Mouse (Mus musculus) hindbrain, embryonic 12.5 days (tissue): Measurements from ENCODE around the gene Slc27a4. TPM values are rescaled to one million over a fixed set of nuclear protein-coding genes. Genes with fewer than 3 reads are reported as not detected.
A peak's percentile ranks its signal among the peaks of the same experiment; 100 is the strongest.

Source experiments
- ATAC-seq: fragments of 200-750 bp; cut with Nextera tagmentation; 2 replicates; pipeline ENCODE4 v1.8.0; 2017; ENCODE audit warnings: moderate TSS enrichment; ENCODE audit not compliant: low FRiP score
- H3K27ac ChIP-seq: fragments of 300-500 bp; sonication (generic); 2 replicates; pipeline ENCODE4 v1.5.1; 2016; ENCODE audit warnings: mild to moderate bottlenecking
- H3K27me3 ChIP-seq: fragments of 300-500 bp; sonication (generic); 2 replicates; pipeline ENCODE4 v1.6.1; 2016; ENCODE audit warnings: mild to moderate bottlenecking
- H3K36me3 ChIP-seq: fragments of 300-500 bp; sonication (generic); 2 replicates; pipeline ENCODE4 v1.6.1; 2016; ENCODE audit warnings: mild to moderate bottlenecking
- H3K4me1 ChIP-seq: fragments of 300-500 bp; sonication (generic); 2 replicates; pipeline ENCODE4 v1.6.1; 2016
- H3K4me2 ChIP-seq: fragments of 300-500 bp; sonication (generic); replicated peaks from 2 replicates; pipeline ENCODE4 v1.6.1; 2016; ENCODE audit warnings: mild to moderate bottlenecking
- H3K4me3 ChIP-seq: fragments of 300-500 bp; sonication (generic); 2 replicates; pipeline ENCODE4 v1.5.1; 2016; ENCODE audit warnings: mild to moderate bottlenecking
- H3K9ac ChIP-seq: fragments of 300-500 bp; sonication (generic); 2 replicates; pipeline ENCODE4 v1.6.1; 2016; ENCODE audit warnings: mild to moderate bottlenecking, moderate library complexity
- H3K9me3 ChIP-seq: fragments of 300-500 bp; sonication (generic); replicated peaks from 2 replicates; pipeline ENCODE4 v1.6.1; 2016; ENCODE audit warnings: mild to moderate bottlenecking
- WGBS: fragments of 180-500 bp; shearing (Covaris S2); methylation state at CpG from one replicate; pipeline ENCODE4 v1.1.7; 2016; 5-methylcytosine and 5-hydroxymethylcytosine counted together
- polyA plus RNA-seq: library from polyadenylated mRNA; unstranded; fragments of >200 nt; fragmentation: Nextera tagmentation; extraction: Ambion mirVana; gene quantifications from 2 replicates; pipeline ENCODE4 v1.2.1, GENCODE M21; 2016

Slc27a4 gene
- polyA plus RNA-seq, 1 experiment from 2014 or later = 28.3 TPM

DNA sequence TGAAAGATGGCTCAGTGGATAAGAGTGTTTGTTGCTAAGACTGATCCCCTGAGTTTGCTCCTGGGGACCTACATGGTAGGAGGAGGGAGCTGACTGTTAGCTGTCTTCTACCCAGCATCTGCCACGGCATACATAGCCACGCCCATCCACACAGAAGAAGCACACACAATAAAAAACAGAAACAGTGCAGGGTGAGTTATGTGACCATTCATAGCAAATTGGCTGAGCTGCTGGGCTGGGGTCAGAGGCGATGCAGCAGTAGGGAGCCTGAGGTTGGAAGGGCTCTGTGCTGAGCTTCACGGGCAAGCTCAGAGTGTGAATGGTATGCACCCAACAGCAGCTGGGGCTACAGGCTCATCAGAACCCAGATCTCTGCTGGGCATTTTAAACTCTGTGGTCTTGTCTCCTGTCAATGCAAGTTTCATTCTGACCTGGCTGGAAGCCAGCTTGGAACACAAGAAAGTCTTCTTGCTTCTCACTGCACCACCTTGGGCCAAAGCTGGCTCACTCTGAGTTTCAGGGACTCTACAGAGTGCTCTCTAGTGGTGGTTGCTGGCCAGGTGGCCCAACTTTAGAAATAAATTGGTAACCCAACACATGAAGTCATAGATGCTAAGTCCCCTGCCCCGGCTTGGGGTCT is 47.5 kb downstream of the Slc27a4 start:
- 32% methylated on average over 5 of the region's 5 CpGs for WGBS
- Histone ChIP-seq H3K27ac (peak overlapping the region; percentile 73), H3K9ac (no peak overlapping the region), H3K4me1 (peaks cover 71% of the 10 kb centered on the region), H3K9me3 (no peaks in the 10 kb centered on the region), H3K4me3 (no peak overlapping the region), H3K27me3 (peaks cover 21% of the 10 kb centered on the region), H3K36me3 (no peaks in the 10 kb centered on the region), H3K4me2 (no peak overlapping the region)
- ATAC-seq = no peak

DNA sequence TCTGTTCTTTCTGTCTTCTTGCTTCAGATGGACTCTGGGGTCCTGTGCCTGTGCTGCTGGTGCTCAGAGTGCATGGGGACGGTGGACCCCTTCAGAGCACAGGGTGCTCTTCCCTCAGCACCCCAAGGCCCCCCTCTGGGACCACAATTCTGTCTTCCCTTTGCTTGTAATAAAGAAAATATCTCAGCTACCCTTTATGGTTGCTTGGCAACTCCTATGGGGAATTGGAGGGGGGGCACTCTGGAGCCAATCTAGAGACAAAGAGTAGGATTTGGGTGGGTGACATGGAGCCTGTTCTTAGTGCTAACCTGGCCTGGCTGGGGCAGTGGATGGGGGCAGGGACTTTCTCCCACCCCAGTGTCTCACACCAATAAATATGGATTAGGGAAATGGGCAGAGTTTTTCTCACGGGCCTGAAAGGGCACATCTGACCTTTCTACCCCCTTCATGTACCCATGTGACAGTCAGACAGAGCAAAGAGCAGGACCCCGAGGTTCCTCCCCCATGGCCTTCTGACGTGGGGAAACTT is 50.6 kb downstream of the Slc27a4 start:
- H3K4me2 ChIP-seq = no peak overlapping the region
- H3K9me3 ChIP-seq = no peaks in the 10 kb centered on the region
- no peak overlapping the region for H3K4me3 ChIP-seq
- WGBS = 17% methylated on average over 4 of the region's 4 CpGs
- no peak for ATAC-seq
- no peaks in the 10 kb centered on the region for H3K27me3 ChIP-seq
- no peak overlapping the region for H3K9ac ChIP-seq
- H3K36me3 ChIP-seq = no peaks in the 10 kb centered on the region
- peak overlapping the region; percentile 83 for H3K27ac ChIP-seq
- H3K4me1 ChIP-seq = peaks cover 78% of the 10 kb centered on the region

DNA sequence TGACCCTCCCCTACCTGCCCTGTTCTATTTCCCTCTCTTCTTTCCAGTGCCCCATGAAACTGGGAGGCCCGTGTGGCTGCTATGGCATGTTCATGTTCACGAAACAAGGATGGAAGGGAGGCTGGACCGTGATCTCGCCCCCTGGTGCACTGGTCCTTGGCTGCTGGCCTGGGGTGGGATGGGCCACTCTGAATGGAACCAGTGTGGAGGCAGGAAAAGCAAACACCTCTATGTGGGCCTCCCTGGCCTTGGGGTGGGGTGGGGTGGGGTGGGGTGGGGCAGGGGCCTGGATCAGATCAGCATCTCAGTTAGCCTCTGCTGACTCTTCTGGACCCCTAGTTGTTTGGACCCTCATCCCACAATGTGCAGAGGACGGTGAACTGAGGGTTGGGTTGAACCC is 51.3 kb downstream of the Slc27a4 start:
- WGBS = 44% methylated on average over 5 of the region's 5 CpGs
- Histone ChIP-seq H3K4me1 (peaks cover 78% of the 10 kb centered on the region), H3K27ac (peak overlapping the region; percentile 83), H3K27me3 (no peaks in the 10 kb centered on the region), H3K9ac (no peak overlapping the region), H3K4me3 (no peak overlapping the region), H3K36me3 (no peaks in the 10 kb centered on the region), H3K9me3 (no peaks in the 10 kb centered on the region), H3K4me2 (no peak overlapping the region)
- ATAC-seq = no peak

DNA sequence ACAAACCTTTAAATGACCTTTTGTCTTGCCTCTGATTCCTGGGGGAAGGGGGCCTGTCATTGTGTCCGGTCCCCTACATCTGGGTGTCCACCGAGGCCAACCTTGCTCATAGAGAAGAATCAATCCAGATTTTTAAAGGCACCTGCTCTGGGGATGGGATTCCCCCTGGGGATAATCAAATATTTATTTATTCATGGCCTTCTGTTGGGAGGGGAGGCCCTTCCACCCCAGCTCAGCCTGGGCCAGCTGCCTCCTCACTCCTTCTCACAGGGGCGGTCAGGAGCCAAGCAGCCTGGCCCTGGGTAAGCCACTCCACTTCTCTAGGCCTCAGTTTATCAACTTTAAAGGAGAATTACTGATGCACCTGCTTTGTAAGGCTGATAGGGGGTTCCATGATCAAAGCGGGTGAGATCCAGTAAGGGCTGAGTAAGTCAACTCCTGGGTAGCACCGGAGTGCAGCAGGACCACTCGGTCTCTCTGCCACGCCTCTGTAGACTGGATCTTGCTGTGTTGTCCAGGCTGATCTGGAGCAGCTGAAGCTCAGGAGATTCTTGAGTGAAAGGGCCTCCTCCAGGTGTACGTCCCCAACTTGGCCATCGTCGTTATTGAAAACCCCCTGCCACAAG is 53.3 kb downstream of the Slc27a4 start:
- peak; percentile 46; the same call in 1 of the 2 replicates for ATAC-seq
- Histone ChIP-seq H3K9ac (0 out of 2 replicates have a peak overlapping the region, but pooled peaks have one; percentile 4), H3K4me3 (no peak overlapping the region)

DNA sequence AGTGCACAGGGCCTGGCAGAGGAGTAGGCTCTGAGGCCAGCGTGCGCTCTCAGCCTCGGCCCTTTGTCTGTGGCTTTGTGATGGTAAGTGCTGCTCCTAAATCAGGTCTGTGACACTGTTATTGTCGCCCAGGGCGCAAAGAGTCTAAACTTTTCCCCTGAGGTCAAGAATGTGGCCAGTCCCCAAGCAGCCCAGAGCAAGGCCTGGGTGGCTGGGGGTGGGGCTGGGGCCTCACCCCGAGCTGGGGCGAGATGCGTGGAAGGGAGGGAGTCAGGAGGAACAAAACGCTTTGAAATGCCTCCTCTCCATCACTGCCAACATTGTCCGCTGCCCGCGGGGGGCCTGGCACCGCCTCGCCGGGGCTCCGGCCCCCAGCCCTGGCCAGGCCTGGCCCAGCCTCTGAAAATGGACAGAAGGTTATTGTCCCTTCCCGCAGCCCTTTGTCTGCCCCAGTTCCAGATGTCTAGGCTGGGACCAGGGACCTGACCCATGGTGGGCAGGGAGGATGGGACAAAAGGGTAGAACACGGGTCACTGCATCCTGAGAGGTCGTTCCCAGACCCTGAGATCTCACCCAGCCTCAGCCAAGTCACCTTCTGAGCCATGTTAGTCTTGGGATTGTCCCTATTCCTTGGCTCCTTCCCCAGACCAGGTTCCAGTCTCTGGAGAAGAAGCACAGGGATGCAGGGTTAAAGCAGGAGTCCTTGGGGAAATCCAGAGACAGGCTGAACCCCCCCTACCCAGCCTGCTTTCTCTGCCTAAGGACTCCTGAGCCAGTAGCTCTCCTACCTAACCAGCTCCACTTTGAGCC is 54.2 kb downstream of the Slc27a4 start:
- H3K27ac ChIP-seq = peak overlapping the region; percentile 88
- H3K9ac ChIP-seq = peak overlapping the region; percentile 32; the same call in 1 of the 2 replicates
- H3K4me1 ChIP-seq = peaks cover 64% of the 10 kb centered on the region
- H3K4me3 ChIP-seq = no peak overlapping the region
- H3K27me3 ChIP-seq = no peaks in the 10 kb centered on the region
- WGBS = 11% methylated on average over 19 of the region's 19 CpGs
- H3K9me3 ChIP-seq = no peaks in the 10 kb centered on the region
- 0 out of 2 replicates have a peak overlapping the region, but pooled peaks have one; percentile 7 for H3K4me2 ChIP-seq
- peak; percentile 14; the same call in 1 of the 2 replicates for ATAC-seq
- H3K36me3 ChIP-seq = no peaks in the 10 kb centered on the region

More for the DNA sequence above, 53.3 kb downstream of the Slc27a4 start:
- 37% methylated on average over 10 of the region's 10 CpGs for WGBS
- H3K9me3 ChIP-seq = no peaks in the 10 kb centered on the region
- peaks cover 65% of the 10 kb centered on the region for H3K4me1 ChIP-seq
- H3K4me2 ChIP-seq = 0 out of 2 replicates have a peak overlapping the region, but pooled peaks have one; percentile 3
- H3K27ac ChIP-seq = peak overlapping the region; percentile 88
- no peaks in the 10 kb centered on the region for H3K27me3 ChIP-seq
- H3K36me3 ChIP-seq = no peaks in the 10 kb centered on the region

DNA sequence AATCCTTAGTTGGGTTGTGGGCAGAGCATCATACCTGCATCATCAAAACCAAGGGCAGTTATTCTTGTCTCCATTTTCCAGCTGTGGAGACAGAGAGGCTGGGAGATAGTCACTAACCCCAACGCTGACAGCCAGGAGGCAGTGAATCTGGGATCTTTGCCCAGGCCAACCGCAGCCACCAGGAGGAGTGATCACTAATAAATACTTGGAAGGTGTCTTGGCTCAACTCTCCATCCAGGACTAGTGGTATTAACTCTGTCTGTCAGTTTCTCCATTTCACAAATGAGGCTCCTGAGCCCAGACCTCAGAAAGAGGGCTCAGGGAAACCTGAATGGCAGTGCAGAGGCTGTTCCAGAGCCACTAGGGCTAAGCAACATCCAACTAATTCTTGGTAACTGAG is 54.9 kb downstream of the Slc27a4 start:
- ATAC-seq = no peak
- H3K27ac ChIP-seq = peak overlapping the region; percentile 88
- no peak overlapping the region for H3K4me3 ChIP-seq
- no peaks in the 10 kb centered on the region for H3K9me3 ChIP-seq
- H3K36me3 ChIP-seq = no peaks in the 10 kb centered on the region
- 40% methylated on average over 2 of the region's 2 CpGs for WGBS
- no peak overlapping the region for H3K9ac ChIP-seq
- no peak overlapping the region for H3K4me2 ChIP-seq
- no peaks in the 10 kb centered on the region for H3K27me3 ChIP-seq
- H3K4me1 ChIP-seq = peaks cover 62% of the 10 kb centered on the region

DNA sequence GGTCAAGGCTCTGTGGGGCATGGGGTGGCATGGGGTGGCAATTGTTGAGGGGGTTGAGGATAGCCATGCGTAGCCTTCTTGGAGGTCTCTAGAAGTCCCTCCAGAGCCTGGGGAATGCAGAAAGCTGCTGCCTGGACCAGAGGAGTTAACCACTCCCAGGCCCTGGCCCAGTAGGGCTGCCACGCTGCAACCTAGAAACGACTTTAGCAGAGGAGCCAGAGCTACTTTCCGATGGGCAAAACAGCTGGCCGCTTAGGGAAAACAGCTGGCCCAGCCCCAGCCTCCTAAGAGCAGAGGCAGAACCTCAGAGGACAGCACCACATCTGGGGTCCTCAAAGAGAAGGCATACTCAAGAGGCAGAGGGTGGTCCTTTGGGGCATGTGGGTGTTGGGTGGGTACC is 55.5 kb downstream of the Slc27a4 start:
- H3K27ac ChIP-seq = 0 out of 2 replicates have a peak overlapping the region, but pooled peaks have one; percentile 88
- H3K4me1 ChIP-seq = peaks cover 55% of the 10 kb centered on the region
- no peak for ATAC-seq
- H3K27me3 ChIP-seq = no peaks in the 10 kb centered on the region
- no peak overlapping the region for H3K4me2 ChIP-seq
- H3K9me3 ChIP-seq = no peaks in the 10 kb centered on the region
- H3K4me3 ChIP-seq = no peak overlapping the region
- H3K9ac ChIP-seq = no peak overlapping the region
- 57% methylated on average over 5 of the region's 5 CpGs for WGBS
- no peaks in the 10 kb centered on the region for H3K36me3 ChIP-seq

DNA sequence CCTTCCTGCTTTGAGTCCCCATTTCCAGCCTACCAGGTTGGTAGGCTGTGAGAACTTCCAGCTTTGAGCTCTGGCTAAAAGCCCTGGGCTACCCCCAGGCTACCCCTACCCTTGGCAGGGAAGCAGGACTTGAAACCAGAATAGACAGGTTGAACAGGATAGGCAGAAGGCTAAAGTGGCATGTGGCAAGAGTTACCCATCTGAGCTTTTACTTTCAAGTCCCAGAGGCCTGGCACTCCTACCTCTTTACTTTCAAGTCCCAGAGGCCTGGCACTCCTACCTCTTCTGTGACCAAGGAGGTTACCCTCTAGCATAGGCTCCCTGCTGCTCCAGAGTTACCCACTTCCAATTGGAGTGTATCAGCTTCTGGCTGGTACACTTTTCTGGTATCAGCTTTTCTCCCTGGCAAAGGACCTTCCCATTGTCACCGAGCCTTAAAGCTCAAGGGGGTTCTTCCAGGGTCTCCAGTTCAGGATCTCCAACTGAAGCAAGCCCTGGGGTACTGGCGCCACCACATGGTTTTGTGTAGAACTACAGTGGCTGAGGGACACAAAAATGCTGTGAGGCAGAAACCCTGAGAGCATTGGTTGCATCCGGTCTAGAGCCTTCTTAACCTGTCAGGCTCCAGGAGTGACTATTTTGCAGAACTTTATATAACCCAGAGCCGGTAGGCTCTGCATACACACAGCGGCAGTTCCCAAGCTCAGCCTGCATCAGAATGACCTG is 56.5 kb downstream of the Slc27a4 start:
- H3K27me3 ChIP-seq = no peaks in the 10 kb centered on the region
- H3K36me3 ChIP-seq = no peaks in the 10 kb centered on the region
- peaks cover 46% of the 10 kb centered on the region for H3K4me1 ChIP-seq
- peak overlapping the region; percentile 52; the same call in 1 of the 2 replicates for H3K27ac ChIP-seq
- 13% methylated on average over 5 of the region's 5 CpGs for WGBS
- H3K4me2 ChIP-seq = no peak overlapping the region
- no peaks in the 10 kb centered on the region for H3K9me3 ChIP-seq
- H3K4me3 ChIP-seq = no peak overlapping the region
- H3K9ac ChIP-seq = 0 out of 2 replicates have a peak overlapping the region, but pooled peaks have one; percentile 18
- ATAC-seq = peak; percentile 21

DNA sequence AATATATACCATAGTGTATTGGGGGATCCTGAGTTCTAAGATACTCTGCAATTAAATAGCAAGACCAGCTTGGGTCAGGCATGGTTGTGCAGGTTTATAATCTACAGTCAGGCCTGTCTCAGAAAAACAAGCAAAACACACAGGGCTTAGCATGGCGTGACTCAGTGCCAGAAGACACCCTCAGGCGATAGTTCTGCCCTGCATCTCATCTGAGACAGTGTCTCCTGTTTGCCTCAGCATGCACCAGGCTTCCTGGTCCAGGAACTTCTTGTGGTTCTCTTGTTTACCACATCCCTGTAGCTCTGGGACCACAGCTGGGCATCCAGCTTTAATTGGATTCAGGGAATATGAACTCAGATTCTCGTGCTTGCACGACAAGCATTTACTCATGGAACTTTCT is 62.7 kb downstream of the Slc27a4 start:
- no peak overlapping the region for H3K9ac ChIP-seq
- H3K27ac ChIP-seq = no peak overlapping the region
- 83% methylated on average over 4 of the region's 4 CpGs for WGBS
- no peak overlapping the region for H3K4me3 ChIP-seq
- no peak for ATAC-seq
- no peaks in the 10 kb centered on the region for H3K9me3 ChIP-seq
- no peaks in the 10 kb centered on the region for H3K36me3 ChIP-seq
- H3K27me3 ChIP-seq = no peaks in the 10 kb centered on the region
- H3K4me1 ChIP-seq = peaks cover 9% of the 10 kb centered on the region
- no peak overlapping the region for H3K4me2 ChIP-seq
